Mouse (Mus musculus) hindbrain, embryonic 16.5 days (tissue): ENCODE measurements around the gene Cpeb4. TPM values are rescaled to one million over a fixed set of nuclear protein-coding genes. Genes with fewer than 3 reads are reported as not detected.

Source experiments
- ATAC-seq: fragments of 200-750 bp; cut with Nextera tagmentation; 2 replicates; pipeline ENCODE4 v1.8.0; 2017; ENCODE audit warnings: moderate TSS enrichment, moderate library complexity
- H3K27ac ChIP-seq: fragments of 300-500 bp; sonication (generic); 2 replicates; pipeline ENCODE4 v1.5.1; 2014; ENCODE audit warnings: low read depth, mild to moderate bottlenecking, control low read depth, low read length, moderate library complexity
- H3K27me3 ChIP-seq: fragments of 300-500 bp; sonication (generic); replicated peaks from 2 replicates; pipeline ENCODE4 v1.6.1; 2014; ENCODE audit warnings: low read length; ENCODE audit not compliant: control insufficient read depth, insufficient read depth
- H3K36me3 ChIP-seq: fragments of 300-500 bp; sonication (generic); 2 replicates; pipeline ENCODE4 v1.6.1; 2014; ENCODE audit warnings: mild to moderate bottlenecking, low read length, moderate library complexity, mixed read lengths; ENCODE audit not compliant: control insufficient read depth, insufficient read depth
- H3K4me1 ChIP-seq: fragments of 300-500 bp; sonication (generic); 2 replicates; pipeline ENCODE4 v1.6.1; 2014; ENCODE audit warnings: low read depth, low read length; ENCODE audit not compliant: control insufficient read depth, insufficient read depth
- H3K4me2 ChIP-seq: fragments of 300-500 bp; sonication (generic); 2 replicates; pipeline ENCODE4 v1.6.1; 2014; ENCODE audit warnings: mild to moderate bottlenecking, low read length, control low read depth, moderate library complexity
- H3K4me3 ChIP-seq: fragments of 300-500 bp; sonication (generic); 2 replicates; pipeline ENCODE4 v1.5.1; 2014; ENCODE audit warnings: mild to moderate bottlenecking, low read length, control low read depth, moderate library complexity
- H3K9ac ChIP-seq: fragments of 300-500 bp; sonication (generic); 2 replicates; pipeline ENCODE4 v1.6.1; 2014; ENCODE audit warnings: low read depth, mild to moderate bottlenecking, control low read depth, low read length, moderate library complexity
- H3K9me3 ChIP-seq: fragments of 300-500 bp; sonication (generic); 2 replicates; pipeline ENCODE4 v1.6.1; 2014; ENCODE audit warnings: mild to moderate bottlenecking, low read length, moderate library complexity; ENCODE audit not compliant: control insufficient read depth
- WGBS: fragments of 180-500 bp; shearing (Covaris S2); extraction: QIAGEN DNeasy Blood & Tissue Kit; methylation state at CpG from one replicate; pipeline ENCODE4 v1.1.7; 2014; 5-methylcytosine and 5-hydroxymethylcytosine counted together
- polyA plus RNA-seq: library from polyadenylated mRNA; unstranded; fragments of >200 nt; fragmentation: Nextera tagmentation; extraction: Ambion mirVana; gene quantifications from 2 replicates; pipeline ENCODE4 v1.2.1, GENCODE M21; 2015

Gene Cpeb4
- polyA plus RNA-seq, 1 experiment from 2014 or later, result 14.5 TPM

- Histone ChIP-seq H3K4me3 (no peak overlapping the region), H3K9me3 (no peaks in the 10 kb centered on the region), H3K4me1 (peaks cover 3% of the 10 kb centered on the region), H3K9ac (no peak overlapping the region), H3K4me2 (no peak overlapping the region), H3K27me3 (no peaks in the 10 kb centered on the region), H3K27ac (no peak overlapping the region), H3K36me3 (0 out of 2 replicates have a peak, but pooled peaks cover 3% of the 10 kb centered on the region)
- no peak for ATAC-seq
- WGBS, result 85% methylated on average over 1 of the region's 1 CpGs
These were observed 13.8 kb downstream of the Cpeb4 start for GRCm38 (mm10) chr11:31885765-31886164.

- WGBS, result 82% methylated on average over 1 of the region's 1 CpGs
- no peak overlapping the region for H3K27ac ChIP-seq
- peaks cover 3% of the 10 kb centered on the region; the same call in 1 of the 2 replicates for H3K4me1 ChIP-seq
- H3K27me3 ChIP-seq, result no peaks in the 10 kb centered on the region
- no peaks in the 10 kb centered on the region for H3K9me3 ChIP-seq
- no peak overlapping the region for H3K4me2 ChIP-seq
- 0 out of 2 replicates have a peak, but pooled peaks cover 4% of the 10 kb centered on the region for H3K36me3 ChIP-seq
- no peak overlapping the region for H3K4me3 ChIP-seq
- no peak for ATAC-seq
- H3K9ac ChIP-seq, result no peak overlapping the region
These were observed 16.2 kb downstream of the Cpeb4 start for GRCm38 (mm10) chr11:31888229-31888628.

GRCm38 (mm10) chr11:31892152-31892551 is 20.1 kb downstream of the Cpeb4 start:
- Histone ChIP-seq H3K4me2 (no peak overlapping the region), H3K27ac (no peak overlapping the region), H3K27me3 (no peaks in the 10 kb centered on the region), H3K4me3 (no peak overlapping the region), H3K9ac (no peak overlapping the region), H3K36me3 (0 out of 2 replicates have a peak, but pooled peaks cover 4% of the 10 kb centered on the region), H3K9me3 (no peaks in the 10 kb centered on the region), H3K4me1 (no peaks in the 10 kb centered on the region; the same call in 1 of the 2 replicates)
- 73% methylated on average over 3 of the region's 3 CpGs for WGBS
- no peak for ATAC-seq

- Histone ChIP-seq H3K4me1 (no peaks in the 10 kb centered on the region; the same call in 1 of the 2 replicates), H3K27me3 (no peaks in the 10 kb centered on the region), H3K9ac (no peak overlapping the region), H3K27ac (no peak overlapping the region), H3K4me2 (no peak overlapping the region), H3K9me3 (no peaks in the 10 kb centered on the region), H3K36me3 (0 out of 2 replicates have a peak, but pooled peaks cover 4% of the 10 kb centered on the region), H3K4me3 (no peak overlapping the region)
- 58% methylated on average over 2 of the region's 2 CpGs for WGBS
- ATAC-seq, result no peak
These were observed 21.6 kb downstream of the Cpeb4 start for GRCm38 (mm10) chr11:31893639-31894038.

- H3K4me1 ChIP-seq, result peaks cover 7% of the 10 kb centered on the region
- no peaks in the 10 kb centered on the region for H3K9me3 ChIP-seq
- WGBS, result 75% methylated on average over 4 of the region's 4 CpGs
- no peak overlapping the region for H3K4me2 ChIP-seq
- no peak overlapping the region for H3K27ac ChIP-seq
- no peak overlapping the region for H3K9ac ChIP-seq
- no peak for ATAC-seq
- H3K4me3 ChIP-seq, result no peak overlapping the region
- H3K36me3 ChIP-seq, result no peaks in the 10 kb centered on the region
- no peaks in the 10 kb centered on the region for H3K27me3 ChIP-seq
These were observed 24.2 kb downstream of the Cpeb4 start for GRCm38 (mm10) chr11:31896065-31896792.

GRCm38 (mm10) chr11:31896905-31897304 is 24.9 kb downstream of the Cpeb4 start:
- no peaks in the 10 kb centered on the region for H3K27me3 ChIP-seq
- peaks cover 7% of the 10 kb centered on the region for H3K4me1 ChIP-seq
- WGBS, result 96% methylated on average over 3 of the region's 3 CpGs
- no peaks in the 10 kb centered on the region for H3K36me3 ChIP-seq
- H3K9ac ChIP-seq, result no peak overlapping the region
- H3K9me3 ChIP-seq, result no peaks in the 10 kb centered on the region
- no peak overlapping the region for H3K4me2 ChIP-seq
- ATAC-seq, result no peak
- no peak overlapping the region for H3K4me3 ChIP-seq
- H3K27ac ChIP-seq, result no peak overlapping the region

GRCm38 (mm10) chr11:31899166-31899565 is 27.2 kb downstream of the Cpeb4 start:
- H3K9me3 ChIP-seq, result no peaks in the 10 kb centered on the region
- H3K4me1 ChIP-seq, result peaks cover 7% of the 10 kb centered on the region
- no peaks in the 10 kb centered on the region for H3K36me3 ChIP-seq
- no peaks in the 10 kb centered on the region for H3K27me3 ChIP-seq
- H3K4me2 ChIP-seq, result no peak overlapping the region
- H3K4me3 ChIP-seq, result no peak overlapping the region
- no peak for ATAC-seq
- H3K9ac ChIP-seq, result no peak overlapping the region
- no peak overlapping the region for H3K27ac ChIP-seq

- Histone ChIP-seq H3K36me3 (no peaks in the 10 kb centered on the region), H3K4me2 (no peak overlapping the region), H3K4me1 (peaks cover 7% of the 10 kb centered on the region), H3K4me3 (no peak overlapping the region), H3K27me3 (no peaks in the 10 kb centered on the region), H3K9ac (no peak overlapping the region), H3K27ac (no peak overlapping the region), H3K9me3 (no peaks in the 10 kb centered on the region)
- 14% methylated on average over 1 of the region's 1 CpGs for WGBS
- no peak for ATAC-seq
These were observed 28.7 kb downstream of the Cpeb4 start for GRCm38 (mm10) chr11:31900736-31901135.

- 73% methylated on average over 1 of the region's 1 CpGs for WGBS
- H3K36me3 ChIP-seq, result no peaks in the 10 kb centered on the region
- no peak overlapping the region for H3K27ac ChIP-seq
- no peaks in the 10 kb centered on the region for H3K9me3 ChIP-seq
- no peaks in the 10 kb centered on the region for H3K27me3 ChIP-seq
- no peak overlapping the region for H3K4me3 ChIP-seq
- ATAC-seq, result no peak
- H3K4me1 ChIP-seq, result peaks cover 7% of the 10 kb centered on the region
- H3K9ac ChIP-seq, result no peak overlapping the region
- H3K4me2 ChIP-seq, result no peak overlapping the region
These were observed 30.4 kb downstream of the Cpeb4 start for GRCm38 (mm10) chr11:31902251-31903001.
